Mouse (Mus musculus): ENCODE results near the gene Scfd2. TPM values are rescaled to one million over a fixed set of nuclear protein-coding genes. Genes with fewer than 3 reads are reported as not detected.

The Scfd2 gene
- polyA plus RNA-seq, 1 experiment from 2014 or later: 15.9 TPM

DNA sequence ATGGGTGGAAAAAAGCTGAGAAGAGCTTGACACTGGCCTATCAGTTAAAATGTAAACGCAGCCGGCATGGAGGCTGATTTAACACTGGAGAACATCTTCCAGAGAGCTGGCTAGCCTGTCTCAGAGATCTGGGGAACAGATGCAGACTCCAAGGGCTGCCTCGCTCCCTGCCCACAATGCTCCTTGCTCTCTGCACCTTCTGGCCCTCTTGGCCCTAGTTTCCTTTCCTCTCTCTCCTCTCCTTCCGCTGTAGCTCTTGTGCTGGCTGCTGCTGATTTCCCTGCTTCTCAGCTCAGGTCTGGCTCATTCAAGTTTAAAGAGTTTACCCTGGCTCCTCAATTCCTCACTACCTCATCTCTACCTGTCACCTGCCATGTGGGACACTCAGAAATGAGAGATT lies 321.9 kb downstream of the Scfd2 start:
- no peak overlapping the region for H3K4me3 ChIP-seq (ENCODE audit: low read depth, low read length)
- no peak for ATAC-seq (ENCODE audit: insufficient number of reproducible peaks, low FRiP score, low TSS enrichment, low read depth)
- no peak for DNase-seq (ENCODE audit: low spot score)
- H3K4me1 ChIP-seq (ENCODE audit: control insufficient read depth, insufficient read depth, low read length): peaks cover 5% of the 10 kb centered on the region
- H3K27ac ChIP-seq (replicated peaks; ENCODE audit: low read depth, low read length): no peak overlapping the region
- H3K36me3 ChIP-seq (ENCODE audit: control insufficient read depth, insufficient read depth, low read length): no peaks in the 10 kb centered on the region
- H3K27me3 ChIP-seq (ENCODE audit: control insufficient read depth, insufficient read depth, low read length): no peaks in the 10 kb centered on the region
- 70% methylated on average over 4 of the region's 4 CpGs for WGBS
- H3K9me3 ChIP-seq (ENCODE audit: control insufficient read depth, low read length): no peaks in the 10 kb centered on the region
- no peak overlapping the region for H3K4me2 ChIP-seq (ENCODE audit: low read depth, severe bottlenecking)
- no peak overlapping the region for H3K9ac ChIP-seq (ENCODE audit: low read length)

DNA sequence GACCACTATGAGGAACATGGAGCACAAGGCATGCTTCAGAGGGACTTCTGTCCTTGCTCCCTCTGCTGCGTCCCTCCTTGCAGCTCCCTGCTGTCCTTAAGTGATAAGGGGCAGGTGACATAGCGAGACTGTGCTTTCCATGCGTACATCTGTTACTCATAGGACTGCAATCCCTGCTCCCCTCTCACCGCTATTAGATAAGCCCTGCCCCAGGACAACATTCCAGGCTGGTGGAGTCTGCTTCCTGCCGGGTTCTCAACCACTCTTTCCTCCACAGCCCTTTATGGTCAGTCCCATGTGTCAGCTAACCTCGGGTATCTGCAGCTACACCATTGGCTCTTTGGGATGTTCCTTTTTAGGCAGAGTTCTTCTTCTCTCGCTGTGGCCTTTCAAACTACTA lies 323.1 kb downstream of the Scfd2 start:
- no peak overlapping the region for H3K4me3 ChIP-seq (ENCODE audit: low read depth, low read length)
- DNase-seq (ENCODE audit: low spot score): no peak
- H3K27me3 ChIP-seq (ENCODE audit: control insufficient read depth, insufficient read depth, low read length): no peaks in the 10 kb centered on the region
- H3K9me3 ChIP-seq (ENCODE audit: control insufficient read depth, low read length): no peaks in the 10 kb centered on the region
- ATAC-seq (ENCODE audit: insufficient number of reproducible peaks, low FRiP score, low TSS enrichment, low read depth): no peak
- no peak overlapping the region for H3K27ac ChIP-seq (replicated peaks; ENCODE audit: low read depth, low read length)
- H3K4me2 ChIP-seq (ENCODE audit: low read depth, severe bottlenecking): no peak overlapping the region
- H3K36me3 ChIP-seq (ENCODE audit: control insufficient read depth, insufficient read depth, low read length): no peaks in the 10 kb centered on the region
- no peaks in the 10 kb centered on the region; the same call in 1 of the 2 replicates for H3K4me1 ChIP-seq (ENCODE audit: control insufficient read depth, insufficient read depth, low read length)
- WGBS: 52% methylated on average over 7 of the region's 7 CpGs
- no peak overlapping the region for H3K9ac ChIP-seq (ENCODE audit: low read length)

DNA sequence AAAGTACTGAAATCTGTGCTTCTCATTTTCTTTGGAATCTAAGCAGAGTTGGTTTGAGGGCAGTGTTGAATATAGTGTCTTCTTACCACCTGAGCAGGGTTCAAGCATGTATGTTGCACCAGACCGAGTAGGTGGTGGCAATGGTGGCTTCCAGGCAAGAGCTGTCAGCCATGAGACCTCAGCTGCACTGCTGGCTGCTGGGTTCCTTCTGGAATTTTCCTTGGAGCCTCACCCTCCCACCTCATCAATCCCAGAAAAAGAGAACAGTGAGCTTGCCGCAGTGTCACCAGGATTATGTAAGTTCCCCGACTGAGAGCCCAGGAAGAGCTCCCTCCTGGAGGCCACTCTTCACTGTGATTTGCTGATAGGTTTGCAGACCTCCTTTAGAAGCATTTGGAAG lies 324.4 kb downstream of the Scfd2 start:
- H3K4me2 ChIP-seq (ENCODE audit: low read depth, severe bottlenecking): no peak overlapping the region
- H3K4me3 ChIP-seq (ENCODE audit: low read depth, low read length): no peak overlapping the region
- H3K9me3 ChIP-seq (ENCODE audit: control insufficient read depth, low read length): no peaks in the 10 kb centered on the region
- no peak overlapping the region for H3K27ac ChIP-seq (replicated peaks; ENCODE audit: low read depth, low read length)
- H3K4me1 ChIP-seq (ENCODE audit: control insufficient read depth, insufficient read depth, low read length): peaks cover 7% of the 10 kb centered on the region
- ATAC-seq (ENCODE audit: insufficient number of reproducible peaks, low FRiP score, low TSS enrichment, low read depth) (no peak), DNase-seq (ENCODE audit: low spot score) (no peak)
- no peaks in the 10 kb centered on the region for H3K36me3 ChIP-seq (ENCODE audit: control insufficient read depth, insufficient read depth, low read length)
- H3K27me3 ChIP-seq (ENCODE audit: control insufficient read depth, insufficient read depth, low read length): no peaks in the 10 kb centered on the region
- 79% methylated on average over 3 of the region's 3 CpGs for WGBS
- H3K9ac ChIP-seq (ENCODE audit: low read length): no peak overlapping the region

- no peaks in the 10 kb centered on the region for H3K36me3 ChIP-seq (ENCODE audit: control insufficient read depth, insufficient read depth, low read length)
- ATAC-seq (ENCODE audit: insufficient number of reproducible peaks, low FRiP score, low TSS enrichment, low read depth) (no peak), DNase-seq (ENCODE audit: low spot score) (no peak)
- no peaks in the 10 kb centered on the region for H3K9me3 ChIP-seq (ENCODE audit: control insufficient read depth, low read length)
- peaks cover 12% of the 10 kb centered on the region for H3K4me1 ChIP-seq (ENCODE audit: control insufficient read depth, insufficient read depth, low read length)
- no peak overlapping the region for H3K9ac ChIP-seq (ENCODE audit: low read length)
- no peaks in the 10 kb centered on the region for H3K27me3 ChIP-seq (ENCODE audit: control insufficient read depth, insufficient read depth, low read length)
- H3K4me3 ChIP-seq (ENCODE audit: low read depth, low read length): no peak overlapping the region
- no peak overlapping the region for H3K27ac ChIP-seq (replicated peaks; ENCODE audit: low read depth, low read length)
- WGBS: 91% methylated on average over 7 of the region's 7 CpGs
- no peak overlapping the region for H3K4me2 ChIP-seq (ENCODE audit: low read depth, severe bottlenecking)
Observed at GRCm38 (mm10) chr5:74206649-74207048, 324.9 kb downstream of the Scfd2 start.

- no peak for DNase-seq (ENCODE audit: low spot score)
- H3K36me3 ChIP-seq (ENCODE audit: control insufficient read depth, insufficient read depth, low read length): no peaks in the 10 kb centered on the region
- no peak overlapping the region for H3K27ac ChIP-seq (replicated peaks; ENCODE audit: low read depth, low read length)
- no peak for ATAC-seq (ENCODE audit: insufficient number of reproducible peaks, low FRiP score, low TSS enrichment, low read depth)
- H3K9ac ChIP-seq (ENCODE audit: low read length): no peak overlapping the region
- H3K4me3 ChIP-seq (ENCODE audit: low read depth, low read length): no peak overlapping the region
- H3K4me2 ChIP-seq (ENCODE audit: low read depth, severe bottlenecking): no peak overlapping the region
- H3K9me3 ChIP-seq (ENCODE audit: control insufficient read depth, low read length): no peaks in the 10 kb centered on the region
- WGBS: 86% methylated on average over 7 of the region's 7 CpGs
- no peaks in the 10 kb centered on the region for H3K27me3 ChIP-seq (ENCODE audit: control insufficient read depth, insufficient read depth, low read length)
- H3K4me1 ChIP-seq (ENCODE audit: control insufficient read depth, insufficient read depth, low read length): peaks cover 12% of the 10 kb centered on the region
Observed at GRCm38 (mm10) chr5:74206038-74206437, 325.5 kb downstream of the Scfd2 start.

GRCm38 (mm10) chr5:74205509-74205908 lies 326.1 kb downstream of the Scfd2 start:
- Histone ChIP-seq H3K9ac (ENCODE audit: low read length) (no peak overlapping the region), H3K36me3 (ENCODE audit: control insufficient read depth, insufficient read depth, low read length) (no peaks in the 10 kb centered on the region), H3K4me1 (ENCODE audit: control insufficient read depth, insufficient read depth, low read length) (peaks cover 17% of the 10 kb centered on the region), H3K4me2 (ENCODE audit: low read depth, severe bottlenecking) (no peak overlapping the region), H3K27me3 (ENCODE audit: control insufficient read depth, insufficient read depth, low read length) (no peaks in the 10 kb centered on the region), H3K9me3 (ENCODE audit: control insufficient read depth, low read length) (no peaks in the 10 kb centered on the region), H3K4me3 (ENCODE audit: low read depth, low read length) (no peak overlapping the region), H3K27ac (replicated peaks; ENCODE audit: low read depth, low read length) (no peak overlapping the region)
- ATAC-seq (ENCODE audit: insufficient number of reproducible peaks, low FRiP score, low TSS enrichment, low read depth) (no peak), DNase-seq (ENCODE audit: low spot score) (peak; percentile 44)
- WGBS: 55% methylated on average over 8 of the region's 8 CpGs

GRCm38 (mm10) chr5:74204465-74204864 lies 327.1 kb downstream of the Scfd2 start:
- Histone ChIP-seq H3K36me3 (ENCODE audit: control insufficient read depth, insufficient read depth, low read length) (no peaks in the 10 kb centered on the region), H3K27me3 (ENCODE audit: control insufficient read depth, insufficient read depth, low read length) (no peaks in the 10 kb centered on the region), H3K4me1 (ENCODE audit: control insufficient read depth, insufficient read depth, low read length) (peaks cover 26% of the 10 kb centered on the region), H3K9me3 (ENCODE audit: control insufficient read depth, low read length) (no peaks in the 10 kb centered on the region), H3K4me3 (ENCODE audit: low read depth, low read length) (no peak overlapping the region), H3K4me2 (ENCODE audit: low read depth, severe bottlenecking) (no peak overlapping the region), H3K27ac (replicated peaks; ENCODE audit: low read depth, low read length) (no peak overlapping the region), H3K9ac (ENCODE audit: low read length) (no peak overlapping the region)
- ATAC-seq (ENCODE audit: insufficient number of reproducible peaks, low FRiP score, low TSS enrichment, low read depth) (no peak), DNase-seq (ENCODE audit: low spot score) (no peak)
- WGBS: 67% methylated on average over 5 of the region's 5 CpGs

GRCm38 (mm10) chr5:74202515-74202914 lies 329.0 kb downstream of the Scfd2 start:
- WGBS: 67% methylated on average over 4 of the region's 4 CpGs
- ATAC-seq (ENCODE audit: insufficient number of reproducible peaks, low FRiP score, low TSS enrichment, low read depth): no peak
- H3K27ac ChIP-seq (replicated peaks; ENCODE audit: low read depth, low read length): peak overlapping the region; percentile 93

GRCm38 (mm10) chr5:74201570-74202357 lies 329.8 kb downstream of the Scfd2 start:
- Histone ChIP-seq H3K27me3 (ENCODE audit: control insufficient read depth, insufficient read depth, low read length) (no peaks in the 10 kb centered on the region), H3K4me2 (ENCODE audit: low read depth, severe bottlenecking) (no peak overlapping the region), H3K9me3 (ENCODE audit: control insufficient read depth, low read length) (no peaks in the 10 kb centered on the region), H3K4me3 (ENCODE audit: low read depth, low read length) (no peak overlapping the region), H3K36me3 (ENCODE audit: control insufficient read depth, insufficient read depth, low read length) (peaks cover 12% of the 10 kb centered on the region), H3K27ac (replicated peaks; ENCODE audit: low read depth, low read length) (peak overlapping the region; percentile 93), H3K4me1 (ENCODE audit: control insufficient read depth, insufficient read depth, low read length) (peaks cover 48% of the 10 kb centered on the region), H3K9ac (ENCODE audit: low read length) (no peak overlapping the region)
- 18% methylated on average over 10 of the region's 10 CpGs for WGBS
- DNase-seq (ENCODE audit: low spot score): peak; percentile 85
- ATAC-seq (ENCODE audit: insufficient number of reproducible peaks, low FRiP score, low TSS enrichment, low read depth): peak; percentile 93

More at GRCm38 (mm10) chr5:74202515-74202914, 329.0 kb downstream of the Scfd2 start:
- H3K36me3 ChIP-seq (ENCODE audit: control insufficient read depth, insufficient read depth, low read length): peaks cover 10% of the 10 kb centered on the region
- no peaks in the 10 kb centered on the region for H3K9me3 ChIP-seq (ENCODE audit: control insufficient read depth, low read length)
- no peaks in the 10 kb centered on the region for H3K27me3 ChIP-seq (ENCODE audit: control insufficient read depth, insufficient read depth, low read length)
- DNase-seq (ENCODE audit: low spot score): no peak
- no peak overlapping the region for H3K4me3 ChIP-seq (ENCODE audit: low read depth, low read length)
- H3K4me1 ChIP-seq (ENCODE audit: control insufficient read depth, insufficient read depth, low read length): peaks cover 41% of the 10 kb centered on the region
- no peak overlapping the region for H3K9ac ChIP-seq (ENCODE audit: low read length)
- H3K4me2 ChIP-seq (ENCODE audit: low read depth, severe bottlenecking): no peak overlapping the region
